Mouse (Mus musculus) ES-Bruce4 (cell line): Measurements from ENCODE around the gene Aldh4a1.

Experiments
- CTCF ChIP-seq: IDR thresholded peaks from one replicate; pipeline ENCODE4 v1.8.1; 2011; ENCODE audit warnings: low read depth, low read length
- POLR2A ChIP-seq: IDR thresholded peaks from one replicate; pipeline ENCODE4 v1.8.1; 2011; ENCODE audit warnings: low read length; ENCODE audit not compliant: insufficient read depth

DNA sequence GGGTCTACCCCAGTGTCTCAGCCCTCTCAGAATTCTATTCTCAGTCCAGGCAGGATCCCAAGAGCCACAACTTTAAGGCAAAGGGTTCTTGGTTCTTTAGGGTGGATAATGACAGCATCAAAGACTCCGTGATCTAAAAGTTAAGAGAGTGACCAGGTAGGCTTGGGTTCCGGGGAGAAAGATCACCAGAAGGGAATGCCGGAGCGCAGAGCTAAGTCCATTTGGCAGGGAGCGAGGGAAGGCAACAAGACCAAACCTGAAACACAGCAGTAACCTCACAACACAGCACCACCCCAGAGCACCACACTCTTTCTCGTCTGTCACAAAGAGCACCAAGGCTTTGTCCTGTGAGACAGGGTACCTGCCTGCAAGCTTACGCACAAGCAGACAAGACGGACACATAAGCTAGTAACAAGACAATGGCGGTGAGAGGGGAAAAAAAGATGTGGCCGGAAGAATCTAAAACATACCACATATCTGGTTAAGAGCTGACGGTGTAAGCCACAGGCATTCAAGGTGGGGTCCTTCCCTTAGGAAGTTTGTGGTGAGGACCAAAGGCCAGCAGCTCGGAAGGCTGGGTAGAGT lies 49.6 kb upstream of the Aldh4a1 start:
- TF ChIP-seq POLR2A, result no peak
- TF ChIP-seq CTCF, result no peak
